Mouse (Mus musculus) hindbrain, embryonic 15.5 days (tissue): ENCODE measurements around the gene Tmem212. TPM values are rescaled to one million over a fixed set of nuclear protein-coding genes. Genes with fewer than 3 reads are reported as not detected.

Experiments
- ATAC-seq: fragments of 200-750 bp; cut with Nextera tagmentation; 2 replicates; pipeline ENCODE4 v1.8.0; 2017; ENCODE audit warnings: low read depth, moderate number of reproducible peaks, moderate TSS enrichment; ENCODE audit not compliant: low FRiP score
- H3K27ac ChIP-seq: fragments of 300-500 bp; sonication (generic); replicated peaks from 2 replicates; pipeline ENCODE4 v1.5.1; 2015; ENCODE audit warnings: mild to moderate bottlenecking, inconsistent platforms
- H3K27me3 ChIP-seq: fragments of 300-500 bp; sonication (generic); 2 replicates; pipeline ENCODE4 v1.6.1; 2015; ENCODE audit warnings: control low read depth, inconsistent platforms
- H3K36me3 ChIP-seq: fragments of 300-500 bp; sonication (generic); 2 replicates; pipeline ENCODE4 v1.6.1; 2015; ENCODE audit warnings: control low read depth, inconsistent platforms
- H3K4me1 ChIP-seq: fragments of 300-500 bp; sonication (generic); replicated peaks from 2 replicates; pipeline ENCODE4 v1.6.1; 2015; ENCODE audit warnings: control low read depth, inconsistent platforms
- H3K4me2 ChIP-seq: fragments of 300-500 bp; sonication (generic); 2 replicates; pipeline ENCODE4 v1.6.1; 2015; ENCODE audit warnings: moderate library complexity, mild to moderate bottlenecking, inconsistent platforms
- H3K4me3 ChIP-seq: fragments of 300-500 bp; sonication (generic); 2 replicates; pipeline ENCODE4 v1.5.1; 2015; ENCODE audit warnings: mild to moderate bottlenecking, inconsistent platforms
- H3K9ac ChIP-seq: fragments of 300-500 bp; sonication (generic); 2 replicates; pipeline ENCODE4 v1.6.1; 2015; ENCODE audit warnings: inconsistent platforms
- H3K9me3 ChIP-seq: fragments of 300-500 bp; sonication (generic); 2 replicates; pipeline ENCODE4 v1.6.1; 2016; ENCODE audit warnings: control low read depth, inconsistent platforms
- WGBS: fragments of 180-500 bp; shearing (Covaris S2); methylation state at CpG from one replicate; pipeline ENCODE4 v1.1.7; 2015; 5-methylcytosine and 5-hydroxymethylcytosine counted together
- polyA plus RNA-seq: library from polyadenylated mRNA; unstranded; fragments of >200 nt; fragmentation: Nextera tagmentation; extraction: Ambion mirVana; gene quantifications from 2 replicates; pipeline ENCODE4 v1.2.1, GENCODE M21; 2015

The Tmem212 gene
- polyA plus RNA-seq, 1 experiment from 2014 or later, result not detected

DNA sequence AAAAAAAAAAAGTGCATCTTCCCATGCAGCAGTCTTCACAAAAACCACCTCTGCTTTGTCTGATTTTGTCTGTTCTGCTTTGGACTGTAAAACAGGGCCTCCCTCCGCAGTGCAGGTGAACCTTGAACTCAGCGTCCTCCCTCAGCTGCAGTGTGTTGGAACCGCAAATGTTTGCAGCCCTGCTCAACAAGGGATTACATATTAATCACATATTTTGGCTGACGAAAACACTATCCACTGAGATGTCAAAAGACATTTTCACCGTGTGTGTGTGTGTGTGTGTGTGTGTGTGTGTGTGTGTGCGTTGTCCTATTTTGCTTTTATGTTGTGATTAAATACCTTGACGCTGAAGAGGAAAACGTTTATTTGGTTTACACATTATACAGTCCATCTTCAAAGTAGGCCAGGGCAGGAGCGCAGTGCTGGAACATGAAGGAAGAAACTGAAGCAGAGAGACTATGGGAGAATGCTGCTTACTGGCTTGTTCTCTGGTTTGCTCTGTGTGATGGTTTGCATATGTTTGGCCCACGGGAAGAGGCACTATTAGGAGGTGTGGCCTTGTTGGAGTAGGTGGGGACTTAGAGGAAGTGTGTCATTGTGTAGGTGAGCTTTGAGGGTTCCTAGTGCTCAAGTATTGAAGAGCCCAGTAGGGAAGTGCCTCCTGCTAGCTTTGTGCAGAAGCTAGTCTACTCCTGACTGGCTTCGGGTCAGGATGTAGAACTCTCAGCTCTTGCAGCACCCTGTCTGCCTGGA lies 25.3 kb upstream of the Tmem212 start:
- H3K9me3 ChIP-seq, result no peaks in the 10 kb centered on the region; the same call in 1 of the 2 replicates
- no peaks in the 10 kb centered on the region for H3K4me1 ChIP-seq
- no peak for ATAC-seq
- H3K4me2 ChIP-seq, result no peak overlapping the region
- no peaks in the 10 kb centered on the region for H3K36me3 ChIP-seq
- 94% methylated on average over 11 of the region's 11 CpGs for WGBS
- H3K27me3 ChIP-seq, result no peaks in the 10 kb centered on the region
- no peak overlapping the region for H3K9ac ChIP-seq
- no peak overlapping the region for H3K4me3 ChIP-seq
- H3K27ac ChIP-seq, result no peak overlapping the region

- ATAC-seq, result no peak
- no peaks in the 10 kb centered on the region for H3K36me3 ChIP-seq
- WGBS, result 91% methylated on average over 14 of the region's 14 CpGs
- H3K27me3 ChIP-seq, result no peaks in the 10 kb centered on the region
- no peaks in the 10 kb centered on the region for H3K4me1 ChIP-seq
- H3K27ac ChIP-seq, result no peak overlapping the region
- H3K4me3 ChIP-seq, result no peak overlapping the region
- no peaks in the 10 kb centered on the region; the same call in 1 of the 2 replicates for H3K9me3 ChIP-seq
- no peak overlapping the region for H3K9ac ChIP-seq
- H3K4me2 ChIP-seq, result no peak overlapping the region
Measured at GRCm38 (mm10) chr3:27918656-27919436, 22.7 kb upstream of the Tmem212 start.

GRCm38 (mm10) chr3:27909016-27909415 lies 12.8 kb upstream of the Tmem212 start:
- Histone ChIP-seq H3K9ac (no peak overlapping the region), H3K27ac (no peak overlapping the region), H3K9me3 (no peaks in the 10 kb centered on the region), H3K4me3 (no peak overlapping the region), H3K4me2 (no peak overlapping the region), H3K4me1 (no peaks in the 10 kb centered on the region), H3K27me3 (no peaks in the 10 kb centered on the region), H3K36me3 (no peaks in the 10 kb centered on the region)
- WGBS, result 97% methylated on average over 3 of the region's 3 CpGs
- no peak for ATAC-seq

GRCm38 (mm10) chr3:27908316-27908715 lies 12.1 kb upstream of the Tmem212 start:
- no peaks in the 10 kb centered on the region for H3K36me3 ChIP-seq
- no peak overlapping the region for H3K9ac ChIP-seq
- H3K4me2 ChIP-seq, result no peak overlapping the region
- H3K27ac ChIP-seq, result no peak overlapping the region
- H3K27me3 ChIP-seq, result no peaks in the 10 kb centered on the region
- WGBS, result 81% methylated on average over 2 of the region's 2 CpGs
- ATAC-seq, result no peak
- H3K9me3 ChIP-seq, result no peaks in the 10 kb centered on the region
- no peak overlapping the region for H3K4me3 ChIP-seq
- no peaks in the 10 kb centered on the region for H3K4me1 ChIP-seq

DNA sequence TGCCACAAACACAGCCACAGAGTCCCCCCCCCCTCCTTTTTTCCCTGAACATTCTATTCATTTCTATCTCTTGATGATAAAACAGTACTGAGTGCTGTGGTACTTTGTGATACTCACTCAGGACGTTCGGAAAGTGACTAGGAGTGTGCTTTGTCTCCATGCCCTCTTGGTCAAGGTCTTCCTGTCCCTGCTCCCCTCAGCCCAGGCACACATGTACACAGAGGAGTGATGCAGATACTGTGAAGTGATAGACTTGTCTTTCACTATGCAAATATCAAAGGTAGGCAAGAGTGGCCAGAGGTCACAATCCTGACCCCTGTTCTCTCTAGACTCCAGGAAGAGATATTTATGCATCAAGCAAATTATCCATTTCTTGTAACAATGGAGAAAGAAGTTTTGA lies 11.1 kb upstream of the Tmem212 start:
- Histone ChIP-seq H3K27me3 (no peaks in the 10 kb centered on the region), H3K4me2 (no peak overlapping the region), H3K4me3 (no peak overlapping the region), H3K27ac (no peak overlapping the region), H3K36me3 (no peaks in the 10 kb centered on the region), H3K9me3 (no peaks in the 10 kb centered on the region), H3K9ac (no peak overlapping the region), H3K4me1 (no peaks in the 10 kb centered on the region)
- 86% methylated on average over 2 of the region's 2 CpGs for WGBS
- no peak for ATAC-seq

DNA sequence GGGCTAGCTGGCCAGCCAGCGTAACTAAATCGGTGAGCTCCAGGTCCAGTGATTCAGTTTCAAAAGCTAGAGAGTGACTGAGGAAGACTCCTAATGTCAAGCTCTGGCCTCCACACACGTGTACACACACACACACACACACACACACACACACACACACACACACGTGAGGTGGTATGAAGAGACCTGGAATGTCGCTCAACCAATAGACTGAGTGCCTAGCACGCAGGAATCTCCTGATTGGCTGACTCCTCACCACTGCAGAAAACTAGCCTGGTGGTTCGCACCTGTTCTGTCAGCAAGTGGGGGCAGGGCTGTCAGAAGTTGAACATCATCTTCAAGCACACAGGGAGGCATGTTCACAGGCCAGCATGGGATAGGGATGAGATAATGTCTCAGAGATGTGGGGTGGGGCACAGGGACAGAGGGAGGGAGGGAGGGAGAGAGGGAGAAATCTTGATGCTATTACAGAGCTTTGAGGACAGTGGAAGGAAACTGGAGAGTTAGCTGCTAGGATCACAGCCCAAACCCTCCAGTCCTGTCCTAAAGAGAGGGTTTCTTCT lies 10.6 kb upstream of the Tmem212 start:
- H3K4me1 ChIP-seq, result no peaks in the 10 kb centered on the region
- H3K4me2 ChIP-seq, result no peak overlapping the region
- no peak for ATAC-seq
- no peak overlapping the region for H3K4me3 ChIP-seq
- H3K9ac ChIP-seq, result no peak overlapping the region
- H3K27me3 ChIP-seq, result no peaks in the 10 kb centered on the region
- no peaks in the 10 kb centered on the region for H3K9me3 ChIP-seq
- WGBS, result 80% methylated on average over 7 of the region's 7 CpGs
- H3K27ac ChIP-seq, result no peak overlapping the region
- no peaks in the 10 kb centered on the region for H3K36me3 ChIP-seq

DNA sequence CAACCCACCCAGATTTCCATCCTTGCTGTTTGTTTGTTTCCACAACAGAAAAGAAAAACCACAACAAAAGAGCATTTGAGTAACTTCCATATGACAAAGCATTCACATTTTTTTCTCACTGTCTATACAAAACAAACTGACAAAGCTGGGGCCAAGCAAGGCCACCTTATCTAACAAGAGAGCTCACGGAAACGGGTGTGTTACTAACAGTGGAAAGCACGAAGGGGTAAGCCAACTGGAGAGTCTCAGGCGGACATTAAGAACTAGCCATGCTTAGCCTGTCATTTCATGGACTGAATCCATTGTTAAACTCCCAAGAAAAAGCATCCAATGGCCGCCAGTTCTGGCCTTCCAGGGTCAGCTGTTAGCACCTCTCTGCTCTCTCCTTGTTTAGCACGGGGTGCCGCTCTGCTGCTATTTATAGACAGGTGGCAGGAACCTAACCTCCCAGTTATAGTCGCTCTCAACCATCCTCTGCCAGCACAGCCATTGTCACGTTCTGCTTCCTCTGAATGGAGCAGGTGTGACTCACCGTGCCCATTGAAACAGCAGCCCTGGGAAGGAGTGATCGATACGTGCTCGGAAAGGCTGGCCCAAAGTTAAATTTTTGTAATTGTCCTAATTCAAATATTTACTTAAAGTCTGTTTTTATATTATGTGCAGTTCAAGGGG lies 8.6 kb upstream of the Tmem212 start:
- Histone ChIP-seq H3K4me1 (no peaks in the 10 kb centered on the region), H3K9ac (no peak overlapping the region), H3K4me2 (no peak overlapping the region), H3K27ac (no peak overlapping the region), H3K9me3 (no peaks in the 10 kb centered on the region), H3K4me3 (no peak overlapping the region), H3K36me3 (no peaks in the 10 kb centered on the region), H3K27me3 (no peaks in the 10 kb centered on the region)
- 57% methylated on average over 13 of the region's 13 CpGs for WGBS
- ATAC-seq, result no peak

- Histone ChIP-seq H3K27me3 (no peaks in the 10 kb centered on the region), H3K9ac (no peak overlapping the region), H3K4me1 (no peaks in the 10 kb centered on the region), H3K4me2 (no peak overlapping the region), H3K9me3 (no peaks in the 10 kb centered on the region), H3K36me3 (no peaks in the 10 kb centered on the region), H3K27ac (no peak overlapping the region), H3K4me3 (no peak overlapping the region)
- 94% methylated on average over 6 of the region's 6 CpGs for WGBS
- ATAC-seq, result no peak
Measured at GRCm38 (mm10) chr3:27901846-27902245, 5.7 kb upstream of the Tmem212 start.

DNA sequence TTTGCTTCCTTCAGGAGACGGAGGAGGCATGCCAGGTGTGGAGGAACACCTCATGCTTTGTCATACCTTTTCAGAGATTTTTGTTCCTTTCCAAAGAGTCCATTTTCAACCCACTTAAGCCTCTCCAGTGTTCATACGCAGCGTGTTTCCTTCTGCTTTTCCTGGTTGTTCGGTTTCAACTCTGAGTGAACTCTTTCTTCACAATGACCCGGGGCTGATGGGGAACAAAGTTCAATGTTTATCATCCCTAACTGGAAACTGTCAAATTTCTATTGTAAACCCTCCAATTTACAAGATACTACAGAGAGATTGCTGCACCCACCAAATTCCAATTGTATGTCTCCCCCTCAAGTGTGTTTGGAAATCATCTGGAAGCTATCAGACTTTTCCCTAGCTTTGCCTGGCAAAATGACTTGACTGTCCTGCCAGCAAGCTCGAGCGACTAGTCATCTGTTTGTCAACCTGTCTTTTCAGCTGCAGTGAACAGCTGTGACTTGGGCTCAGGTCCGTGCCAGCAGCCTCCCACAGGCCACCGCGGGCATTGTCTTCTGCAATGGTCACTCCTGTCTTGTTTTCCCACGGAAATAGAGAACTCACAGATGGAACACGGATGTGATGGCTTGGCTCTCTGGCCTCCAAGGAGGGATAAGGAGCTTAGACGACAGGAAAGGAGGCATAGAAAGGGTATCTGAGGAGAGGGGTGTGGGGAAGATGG lies 3.0 kb upstream of the Tmem212 start:
- Histone ChIP-seq H3K36me3 (no peaks in the 10 kb centered on the region), H3K4me1 (no peaks in the 10 kb centered on the region), H3K9me3 (no peaks in the 10 kb centered on the region), H3K4me3 (no peak overlapping the region), H3K9ac (no peak overlapping the region), H3K27ac (no peak overlapping the region), H3K4me2 (no peak overlapping the region), H3K27me3 (no peaks in the 10 kb centered on the region)
- 70% methylated on average over 13 of the region's 13 CpGs for WGBS
- ATAC-seq, result no peak

DNA sequence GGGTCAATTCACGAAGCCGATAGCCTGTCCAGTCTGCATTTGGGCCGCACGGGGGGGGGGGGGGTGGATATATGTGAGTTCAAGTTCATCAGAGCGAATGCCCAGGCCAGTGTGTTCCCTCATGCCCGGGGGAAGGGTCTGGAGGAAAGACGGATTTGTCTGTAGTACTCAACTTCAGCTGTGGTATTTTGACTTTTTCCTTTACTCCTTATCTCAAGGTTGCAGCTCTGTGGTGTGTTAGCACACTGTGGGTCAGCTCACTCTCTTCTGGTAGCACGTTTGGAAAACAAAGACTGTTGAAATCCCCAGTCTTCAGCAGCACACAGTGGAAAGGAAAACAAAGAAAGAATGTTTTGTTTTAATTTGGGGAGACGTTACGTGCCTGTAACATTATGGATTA lies 2.0 kb upstream of the Tmem212 start:
- H3K4me1 ChIP-seq, result no peaks in the 10 kb centered on the region
- no peak overlapping the region for H3K4me2 ChIP-seq
- no peak for ATAC-seq
- H3K4me3 ChIP-seq, result no peak overlapping the region
- no peaks in the 10 kb centered on the region for H3K36me3 ChIP-seq
- no peak overlapping the region for H3K9ac ChIP-seq
- H3K27me3 ChIP-seq, result no peaks in the 10 kb centered on the region
- WGBS, result 80% methylated on average over 10 of the region's 10 CpGs
- H3K9me3 ChIP-seq, result no peaks in the 10 kb centered on the region
- no peak overlapping the region for H3K27ac ChIP-seq

DNA sequence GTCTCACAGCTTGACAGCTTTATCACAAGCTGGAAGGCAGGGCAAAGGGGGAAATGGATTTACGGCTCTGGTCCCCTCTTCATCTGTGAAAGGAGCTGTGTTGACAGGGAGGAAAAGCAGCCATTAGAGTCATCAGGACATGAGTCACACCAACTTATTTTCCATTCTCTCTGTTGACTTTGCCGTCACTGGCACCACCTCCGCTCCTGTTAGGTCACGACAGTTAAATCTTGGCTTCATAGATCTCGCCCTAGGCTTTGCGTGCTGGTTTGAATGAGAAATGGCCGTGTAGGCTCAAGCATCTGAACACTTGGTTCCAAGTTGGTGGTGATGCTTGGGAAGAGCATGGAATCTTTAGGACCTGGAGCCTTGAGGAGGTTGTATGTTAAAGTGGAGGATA lies 9.6 kb downstream of the Tmem212 start:
- no peaks in the 10 kb centered on the region for H3K9me3 ChIP-seq
- H3K27ac ChIP-seq, result no peak overlapping the region
- H3K27me3 ChIP-seq, result no peaks in the 10 kb centered on the region
- H3K4me1 ChIP-seq, result no peaks in the 10 kb centered on the region
- no peak overlapping the region for H3K9ac ChIP-seq
- no peak overlapping the region for H3K4me2 ChIP-seq
- no peak overlapping the region for H3K4me3 ChIP-seq
- WGBS, result 69% methylated on average over 7 of the region's 7 CpGs
- no peak for ATAC-seq
- H3K36me3 ChIP-seq, result no peaks in the 10 kb centered on the region
